Mouse (Mus musculus) midbrain, embryonic 11.5 days (tissue): ENCODE measurements around the gene Gm29427. TPM values are rescaled to one million over a fixed set of nuclear protein-coding genes. Genes with fewer than 3 reads are reported as not detected.
"Not testable (repeated sequence)": the region's sequence is repeated elsewhere in the genome, so short reads cannot be mapped to it uniquely, and the experiment has no call there.

ENCODE experiments used
- ATAC-seq: fragments of 200-750 bp; cut with Nextera tagmentation; 2 replicates; pipeline ENCODE4 v1.8.0; 2017; ENCODE audit warnings: moderate TSS enrichment, moderate library complexity; ENCODE audit not compliant: low FRiP score
- DNase-seq: peaks from one replicate; pipeline ENCODE4 v3.0.0; 2015; ENCODE audit warnings: low spot score; ENCODE audit errors: missing footprints
- H3K27ac ChIP-seq: fragments of 300-500 bp; sonication (generic); 2 replicates; pipeline ENCODE4 v1.5.1; 2014; ENCODE audit warnings: low read depth, low read length
- H3K27me3 ChIP-seq: fragments of 300-500 bp; sonication (generic); 2 replicates; pipeline ENCODE4 v1.6.1; 2014; ENCODE audit warnings: mild to moderate bottlenecking, low read length, moderate library complexity, mixed read lengths; ENCODE audit not compliant: control insufficient read depth, insufficient read depth
- H3K36me3 ChIP-seq: fragments of 300-500 bp; sonication (generic); 2 replicates; pipeline ENCODE4 v1.6.1; 2014; ENCODE audit warnings: mild to moderate bottlenecking, low read length, moderate library complexity, mixed read lengths; ENCODE audit not compliant: control insufficient read depth, insufficient read depth
- H3K4me1 ChIP-seq: fragments of 300-500 bp; sonication (generic); 2 replicates; pipeline ENCODE4 v1.6.1; 2014; ENCODE audit warnings: low read length; ENCODE audit not compliant: control insufficient read depth, insufficient read depth
- H3K4me2 ChIP-seq: fragments of 300-500 bp; sonication (generic); 2 replicates; pipeline ENCODE4 v1.6.1; 2014; ENCODE audit warnings: mild to moderate bottlenecking, moderate library complexity
- H3K4me3 ChIP-seq: fragments of 300-500 bp; sonication (generic); 2 replicates; pipeline ENCODE4 v1.5.1; 2014; ENCODE audit warnings: low read depth, low read length
- H3K9ac ChIP-seq: fragments of 300-500 bp; sonication (generic); 2 replicates; pipeline ENCODE4 v1.6.1; 2014; ENCODE audit warnings: low read length
- H3K9me3 ChIP-seq: fragments of 300-500 bp; sonication (generic); 2 replicates; pipeline ENCODE4 v1.6.1; 2016; ENCODE audit warnings: low read length; ENCODE audit not compliant: control insufficient read depth
- WGBS: fragments of 180-500 bp; shearing (Covaris S2); extraction: QIAGEN DNeasy Blood & Tissue Kit; methylation state at CpG from one replicate; pipeline ENCODE4 v1.1.7; 2014; 5-methylcytosine and 5-hydroxymethylcytosine counted together
- polyA plus RNA-seq: library from polyadenylated mRNA; unstranded; fragments of >200 nt; fragmentation: Nextera tagmentation; extraction: Ambion mirVana; gene quantifications from 2 replicates; pipeline ENCODE4 v1.2.1, GENCODE M21; 2014

Gm29427 gene
- polyA plus RNA-seq, 1 experiment from 2014 or later: not detected

GRCm38 (mm10) chr1:130698601-130699000 lies 17.0 kb downstream of the Gm29427 start:
- no peaks in the 10 kb centered on the region for H3K4me1 ChIP-seq
- H3K4me3 ChIP-seq: no peak overlapping the region
- peaks cover 4% of the 10 kb centered on the region for H3K36me3 ChIP-seq
- H3K9me3 ChIP-seq: no peaks in the 10 kb centered on the region
- WGBS: 96% methylated on average over 5 of the region's 5 CpGs
- no peak overlapping the region for H3K4me2 ChIP-seq
- no peak for ATAC-seq
- no peak overlapping the region for H3K27ac ChIP-seq
- no peaks in the 10 kb centered on the region for H3K27me3 ChIP-seq
- no peak for DNase-seq
- no peak overlapping the region for H3K9ac ChIP-seq

GRCm38 (mm10) chr1:130683905-130684304 lies 31.7 kb downstream of the Gm29427 start:
- H3K4me3 ChIP-seq: no peak overlapping the region
- 35% methylated on average over 1 of the region's 1 CpGs for WGBS
- H3K27ac ChIP-seq: no peak overlapping the region
- no peak overlapping the region for H3K9ac ChIP-seq
- H3K27me3 ChIP-seq: no peaks in the 10 kb centered on the region
- H3K4me1 ChIP-seq: no peaks in the 10 kb centered on the region
- H3K4me2 ChIP-seq: no peak overlapping the region
- H3K9me3 ChIP-seq: no peaks in the 10 kb centered on the region
- ATAC-seq (no peak), DNase-seq (no peak)
- no peaks in the 10 kb centered on the region for H3K36me3 ChIP-seq

DNA sequence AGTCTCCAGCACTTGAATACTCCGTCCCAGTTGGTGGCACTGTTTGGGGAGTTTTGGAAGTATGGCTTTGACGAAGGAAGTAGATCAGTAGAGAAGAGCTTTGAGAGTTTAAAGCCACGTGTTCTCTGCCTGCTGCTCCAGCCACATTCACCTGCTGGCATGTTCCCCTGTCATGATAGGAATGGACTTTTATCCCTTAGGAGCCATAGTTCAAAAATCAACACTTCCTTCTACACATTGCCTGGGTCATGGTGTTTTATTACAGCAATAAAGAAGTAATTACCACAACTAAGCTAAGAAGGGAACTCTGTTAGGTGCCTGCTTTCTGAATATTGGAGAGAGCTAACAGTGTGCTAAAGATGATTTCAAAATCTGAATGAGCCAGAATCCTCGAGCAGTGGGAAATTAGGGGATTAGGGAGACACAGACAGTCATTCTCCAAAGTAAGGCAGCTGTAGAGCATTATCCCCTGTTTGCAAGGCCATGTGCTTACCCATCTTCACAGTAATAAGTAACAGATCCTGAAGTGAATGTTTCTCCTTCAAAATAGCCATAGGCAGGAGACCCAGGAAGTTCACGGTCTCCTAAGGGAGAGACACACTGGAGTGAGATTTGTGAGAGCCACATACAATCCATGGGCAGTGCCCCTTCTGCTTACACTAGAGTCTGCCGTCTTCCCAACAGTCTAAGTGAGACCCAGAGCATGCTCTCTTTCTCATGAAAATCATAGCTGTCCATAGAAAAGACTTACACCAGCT lies 33.8 kb downstream of the Gm29427 start:
- Histone ChIP-seq H3K27ac (no peak overlapping the region), H3K9ac (no peak overlapping the region), H3K4me2 (no peak overlapping the region), H3K36me3 (no peaks in the 10 kb centered on the region), H3K4me1 (no peaks in the 10 kb centered on the region), H3K4me3 (no peak overlapping the region), H3K9me3 (no peaks in the 10 kb centered on the region), H3K27me3 (no peaks in the 10 kb centered on the region)
- ATAC-seq (no peak), DNase-seq (peak; percentile 31)
- WGBS: 79% methylated on average over 6 of the region's 6 CpGs

GRCm38 (mm10) chr1:130681075-130681474 lies 34.5 kb downstream of the Gm29427 start:
- no peak for ATAC-seq
- H3K4me2 ChIP-seq: no peak overlapping the region
- no peak overlapping the region for H3K9ac ChIP-seq
- H3K4me3 ChIP-seq: no peak overlapping the region
- WGBS: 82% methylated on average over 2 of the region's 2 CpGs
- H3K4me1 ChIP-seq: no peaks in the 10 kb centered on the region
- no peak overlapping the region for H3K27ac ChIP-seq
- H3K36me3 ChIP-seq: no peaks in the 10 kb centered on the region
- no peaks in the 10 kb centered on the region for H3K27me3 ChIP-seq
- DNase-seq: peak; percentile 17
- no peaks in the 10 kb centered on the region for H3K9me3 ChIP-seq

- Histone ChIP-seq H3K36me3 (no peaks in the 10 kb centered on the region), H3K9me3 (no peaks in the 10 kb centered on the region), H3K9ac (no peak overlapping the region), H3K4me3 (no peak overlapping the region), H3K4me2 (no peak overlapping the region), H3K4me1 (no peaks in the 10 kb centered on the region), H3K27me3 (no peaks in the 10 kb centered on the region), H3K27ac (no peak overlapping the region)
- no peak for ATAC-seq
- peak; percentile 19 for DNase-seq
- 86% methylated on average over 2 of the region's 2 CpGs for WGBS
Observed at GRCm38 (mm10) chr1:130678551-130678950, 37.0 kb downstream of the Gm29427 start.

DNA sequence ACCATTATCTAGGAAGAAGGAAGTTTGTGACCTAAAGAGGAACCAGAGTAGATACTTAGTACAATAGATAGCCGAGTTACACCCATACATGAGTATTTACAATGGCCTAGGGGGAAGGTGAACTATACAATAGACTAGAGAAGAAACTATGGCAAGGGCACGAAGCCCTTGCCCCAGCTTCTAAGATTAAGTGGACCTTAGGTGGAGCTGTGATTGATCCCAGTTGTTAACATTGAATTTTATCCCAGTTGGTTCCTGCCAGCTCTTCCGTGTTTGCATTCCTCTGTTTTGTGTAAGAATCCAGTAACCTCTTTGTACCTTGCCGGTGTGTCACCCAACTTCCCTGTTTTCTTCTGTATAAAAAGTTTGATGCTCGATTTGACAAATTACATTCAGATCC lies 52.0 kb downstream of the Gm29427 start:
- H3K27me3 ChIP-seq, H3K9me3 ChIP-seq, H3K4me2 ChIP-seq, H3K9ac ChIP-seq, H3K4me3 ChIP-seq, H3K27ac ChIP-seq, H3K36me3 ChIP-seq, ATAC-seq, DNase-seq, H3K4me1 ChIP-seq: not testable (repeated sequence)
- WGBS: 87% methylated on average over 5 of the region's 5 CpGs

GRCm38 (mm10) chr1:130661454-130661853 lies 54.1 kb downstream of the Gm29427 start, which contains the start of gene C4bp:
Gene C4bp, minus strand, starts transcription at chr1:130661632.
- Histone ChIP-seq H3K27ac (no peak within 1 kb of the TSS), H3K27me3 (no peaks in the 10 kb centered on the region), H3K4me1 (no peaks in the 10 kb centered on the region), H3K4me2 (no peak within 1 kb of the TSS), H3K9me3 (no peaks in the 10 kb centered on the region), H3K9ac (no peak within 1 kb of the TSS), H3K36me3 (no peaks in the 10 kb centered on the region), H3K4me3 (no peak within 1 kb of the TSS)
- no peak for ATAC-seq
- 81% methylated on average over 3 of the region's 3 CpGs for WGBS
- no peak for DNase-seq

DNA sequence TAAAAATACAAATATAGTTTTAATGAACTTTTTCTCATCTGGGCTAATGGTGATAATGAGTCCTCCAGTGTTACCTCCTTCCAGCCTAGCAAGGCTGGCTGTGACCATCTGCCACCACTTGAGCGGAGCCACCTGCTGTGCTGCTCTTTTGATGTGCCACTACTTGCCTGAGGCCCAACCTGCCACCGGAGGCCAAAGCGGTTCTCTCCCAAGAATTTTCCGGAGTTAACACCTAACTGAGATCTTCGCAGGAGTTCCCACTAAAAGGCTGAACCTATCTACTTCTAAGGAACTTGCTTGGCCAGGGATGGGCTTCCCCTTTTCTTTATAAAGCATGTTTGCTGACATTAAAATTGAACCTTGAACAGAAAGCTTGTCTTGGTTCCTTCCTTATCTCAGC lies 56.0 kb downstream of the Gm29427 start:
- H3K4me2 ChIP-seq, DNase-seq, H3K27ac ChIP-seq, H3K36me3 ChIP-seq, H3K9me3 ChIP-seq, H3K9ac ChIP-seq, H3K4me3 ChIP-seq, H3K27me3 ChIP-seq, H3K4me1 ChIP-seq, ATAC-seq: not testable (repeated sequence)
- WGBS: 49% methylated on average over 5 of the region's 5 CpGs

DNA sequence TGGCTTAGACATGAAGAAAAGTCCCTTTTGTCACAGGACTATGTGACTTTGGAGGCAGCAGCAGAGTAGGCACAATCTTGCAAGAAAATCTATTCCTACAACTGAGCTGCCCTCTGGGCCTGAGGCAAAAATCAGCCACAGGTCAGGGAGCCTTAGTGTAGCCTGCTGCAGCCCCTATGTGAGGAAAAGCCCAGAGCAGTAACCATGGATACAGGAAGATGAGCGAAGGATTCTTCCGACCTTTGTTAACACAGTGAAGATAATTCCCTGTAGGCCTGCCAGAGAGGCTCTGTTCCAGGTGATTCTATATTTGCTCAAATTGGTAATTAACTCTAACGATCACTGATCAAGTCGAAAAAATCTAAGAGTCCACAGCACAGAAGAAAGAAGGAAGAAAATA lies 71.5 kb downstream of the Gm29427 start:
- Histone ChIP-seq H3K36me3 (no peaks in the 10 kb centered on the region), H3K4me3 (no peak overlapping the region), H3K27me3 (no peaks in the 10 kb centered on the region), H3K9ac (no peak overlapping the region), H3K27ac (no peak overlapping the region), H3K4me2 (no peak overlapping the region), H3K4me1 (no peaks in the 10 kb centered on the region), H3K9me3 (no peaks in the 10 kb centered on the region)
- WGBS: 54% methylated on average over 4 of the region's 4 CpGs
- peak; percentile 71; the same call in 1 of the 2 replicates for ATAC-seq
- DNase-seq: no peak
